Mouse (Mus musculus) cerebellum, adult 2 months (tissue): ENCODE data around the gene Tmem95.

ENCODE experiments used
- CTCF ChIP-seq: fragments of 200-500 bp; IDR thresholded peaks from 2 replicates; pipeline ENCODE4 v1.5.1; 2011; ENCODE audit warnings: low read depth, mild to moderate bottlenecking, control low read depth, low read length, moderate library complexity, borderline replicate concordance; ENCODE audit not compliant: insufficient read depth
- POLR2A ChIP-seq: fragments of 200-500 bp; IDR thresholded peaks from 2 replicates; pipeline ENCODE4 v1.6.1; 2011; ENCODE audit warnings: low read length, control low read depth, borderline replicate concordance; ENCODE audit not compliant: insufficient read depth

DNA sequence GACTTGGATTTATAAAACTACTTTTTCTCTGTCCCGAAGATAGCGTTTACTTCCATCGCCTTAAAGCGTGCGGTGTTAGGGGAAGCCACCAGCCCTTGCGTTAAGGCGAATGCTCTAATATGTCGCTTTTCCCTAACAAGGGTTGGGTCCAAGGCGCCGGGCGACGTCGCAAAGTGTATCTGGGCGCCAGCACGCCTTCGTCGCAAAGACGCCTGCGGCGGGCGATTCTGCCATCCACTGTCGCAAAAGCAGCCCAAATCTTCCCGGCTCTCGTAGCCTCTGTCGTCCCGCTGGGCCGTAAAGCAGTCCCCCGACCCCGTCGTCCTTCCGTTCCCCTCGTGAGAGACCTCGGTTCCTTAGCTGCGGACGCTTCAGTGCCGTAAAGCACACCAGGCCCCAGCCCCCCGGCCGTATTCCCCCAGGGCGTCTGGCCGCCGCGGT is 23.6 kb upstream of the Tmem95 start:
- TF ChIP-seq POLR2A = peak; percentile 44; the same call in 1 of the 2 replicates
- TF ChIP-seq CTCF = no peak
